Mouse (Mus musculus): ENCODE measurements around the gene Gm49510.

DNA sequence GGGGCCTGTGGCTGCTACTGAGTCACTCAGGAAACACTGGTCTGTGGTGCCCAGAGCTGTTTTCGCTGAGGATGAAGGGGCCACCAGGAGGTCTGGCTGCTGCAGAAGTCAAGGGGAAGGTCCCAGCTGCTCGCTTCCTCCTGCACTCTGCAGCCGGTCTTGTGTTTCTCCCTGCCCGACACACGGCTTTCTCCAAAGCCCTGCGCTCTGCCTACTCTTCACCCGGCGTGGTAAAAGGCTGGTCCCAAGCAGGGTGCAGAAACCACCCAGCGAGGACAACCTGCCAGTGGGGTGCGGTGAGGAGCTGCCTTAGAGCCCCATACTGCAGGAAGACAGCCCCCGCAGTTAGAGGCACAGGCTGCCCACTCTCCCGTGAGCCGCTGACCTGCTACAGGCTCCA lies 4.7 kb upstream of the Gm49510 start:
- TF ChIP-seq POLR2A (IDR thresholded peaks at IDR 0.05; ENCODE audit: low read depth, low read length) (no peak), CTCF (IDR thresholded peaks at IDR 0.05; ENCODE audit: extremely low read depth, insufficient read length, insufficient replicate concordance, low read depth, low read length) (no peak)

All from small intestine, adult 2 months (tissue).